Mouse (Mus musculus) left cerebral cortex, postnatal 14 days (tissue): ENCODE measurements at regions not wholly inside any gene's neighbourhood (a gene's known extent, or its start where the extent isn't known, plus 50 kb on each side); places are given as distances from the start of the nearest gene placed in this dataset.

Source experiments
- DNase-seq, 2 experiments: peaks; one replicate each; pipeline ENCODE4 v3.0.0; 2021 to 2022; ENCODE audit warnings: low spot score in 2 of 2, mixed read lengths in 1 of 2
- intact Hi-C: fragments of 180-260 bp; cut with DNase I; formaldehyde crosslinking; loops from one replicate; pipeline ENCODE4 v1.15.1; 2025

- intact Hi-C loops = no loop called here
- DNase-seq = peak; percentile 57 to 73
These were observed 622.7 kb upstream of the Fam241a start for GRCm38 (mm10) chr3:128518806-128519205.

- intact Hi-C loops = no loop called here
- peak in 1 of 2 experiments; percentile 2 for DNase-seq
These were observed 575.0 kb upstream of the Fam241a start for GRCm38 (mm10) chr3:128471111-128471510.

- no peak for DNase-seq
- intact Hi-C loops = no loop called here
These were observed 533.6 kb upstream of the Fam241a start for GRCm38 (mm10) chr3:128429706-128430105.

- intact Hi-C loops = no loop called here
- DNase-seq = no peak
These were observed 519.4 kb upstream of the Fam241a start for GRCm38 (mm10) chr3:128415568-128415967.

- no peak for DNase-seq
- intact Hi-C loops = no loop called here
These were observed 517.4 kb upstream of the Fam241a start for GRCm38 (mm10) chr3:128413481-128413880.

- intact Hi-C loops = no loop called here
These were observed 516.0 kb upstream of the Fam241a start for GRCm38 (mm10) chr3:128412157-128412556.

GRCm38 (mm10) chr3:128394805-128395204, 498.7 kb upstream of the Fam241a start:
- no peak for DNase-seq
- intact Hi-C loops = no loop called here

More at GRCm38 (mm10) chr3:128412157-128412556, 516.0 kb upstream of the Fam241a start:
- no peak for DNase-seq

GRCm38 (mm10) chr3:128380579-128380978, 484.5 kb upstream of the Fam241a start:
- peak in 1 of 2 experiments; percentile 31 for DNase-seq
- intact Hi-C loops = no loop called here

GRCm38 (mm10) chr3:128369521-128370127, 473.5 kb upstream of the Fam241a start:
- DNase-seq = no peak
- intact Hi-C loops = no loop called here

- intact Hi-C loops = no loop called here
- no peak for DNase-seq
These were observed 466.2 kb upstream of the Fam241a start for GRCm38 (mm10) chr3:128362310-128362709.

GRCm38 (mm10) chr3:128349123-128349522, 453.0 kb upstream of the Fam241a start:
- peak; percentile 63 to 66 for DNase-seq
- intact Hi-C loops = loop anchor here (1.0 kb wide), 1 partner anchor 855 kb away; no protein-coding TSS in a partner anchor

- intact Hi-C loops = no loop called here
These were observed 451.9 kb upstream of the Fam241a start for GRCm38 (mm10) chr3:128347782-128348574.

GRCm38 (mm10) chr3:128337508-128337907, 441.4 kb upstream of the Fam241a start:
- intact Hi-C loops = loop anchor here (2.0 to 5.0 kb wide), 4 partner anchors 130 to 335 kb away; no protein-coding TSS in a partner anchor
- no peak for DNase-seq

More at GRCm38 (mm10) chr3:128347782-128348574, 451.9 kb upstream of the Fam241a start:
- DNase-seq = peak in 1 of 2 experiments; percentile 25

- peak; percentile 84 to 92 for DNase-seq
- intact Hi-C loops = loop anchor here (2.0 to 5.0 kb wide), 4 partner anchors 130 to 334 kb away; no protein-coding TSS in a partner anchor
These were observed 440.9 kb upstream of the Fam241a start for GRCm38 (mm10) chr3:128337031-128337430.

GRCm38 (mm10) chr3:128327677-128328076, 431.6 kb upstream of the Fam241a start:
- DNase-seq = no peak
- intact Hi-C loops = no loop called here

- intact Hi-C loops = no loop called here
- no peak for DNase-seq
These were observed 405.2 kb upstream of the Fam241a start for GRCm38 (mm10) chr3:128301312-128301711.

- intact Hi-C loops = no loop called here
- no peak for DNase-seq
These were observed 402.0 kb upstream of the Fam241a start for GRCm38 (mm10) chr3:128298110-128298509.

- intact Hi-C loops = no loop called here
- DNase-seq = no peak
These were observed 391.7 kb upstream of the Fam241a start for GRCm38 (mm10) chr3:128287846-128288245.

GRCm38 (mm10) chr3:128285214-128285613, 389.1 kb upstream of the Fam241a start:
- DNase-seq = no peak
- intact Hi-C loops = no loop called here

- no peak for DNase-seq
- intact Hi-C loops = no loop called here
These were observed 384.5 kb upstream of the Fam241a start for GRCm38 (mm10) chr3:128280626-128281025.

- intact Hi-C loops = no loop called here
- DNase-seq = peak; percentile 23 to 33
These were observed 374.5 kb upstream of the Fam241a start for GRCm38 (mm10) chr3:128270576-128270975.
